Mouse (Mus musculus) erythroid progenitor cell, adult 5-6 weeks (primary cell): Measurements from ENCODE around the gene Rhot2. TPM values are rescaled to one million over a fixed set of nuclear protein-coding genes. Genes with fewer than 3 reads are reported as not detected.

ENCODE experiments used
- ATAC-seq: replicated peaks from 2 replicates; pipeline ENCODE4 v1.8.0; 2016; ENCODE audit warnings: moderate number of reproducible peaks, mild to moderate bottlenecking, moderate TSS enrichment, inconsistent platforms; ENCODE audit not compliant: poor library complexity, low FRiP score, severe bottlenecking
- total RNA-seq, 2 experiments: library from RNA; stranded (forward) in 1 of 2; stranded (reverse) in 1 of 2; fragments of 150-400 nt in 1 of 2; fragments of 186-747, 209-891 nt in 1 of 2; gene quantifications; 2 replicates each; pipeline versions ENCODE4 v1.2.3 to v1.2.4; 2015 to 2017; ENCODE audit warnings: low replicate concordance in 2 of 2

Rhot2 gene
- total RNA-seq, 2 experiments from 2014 or later: 34.4 to 41.5 TPM

DNA sequence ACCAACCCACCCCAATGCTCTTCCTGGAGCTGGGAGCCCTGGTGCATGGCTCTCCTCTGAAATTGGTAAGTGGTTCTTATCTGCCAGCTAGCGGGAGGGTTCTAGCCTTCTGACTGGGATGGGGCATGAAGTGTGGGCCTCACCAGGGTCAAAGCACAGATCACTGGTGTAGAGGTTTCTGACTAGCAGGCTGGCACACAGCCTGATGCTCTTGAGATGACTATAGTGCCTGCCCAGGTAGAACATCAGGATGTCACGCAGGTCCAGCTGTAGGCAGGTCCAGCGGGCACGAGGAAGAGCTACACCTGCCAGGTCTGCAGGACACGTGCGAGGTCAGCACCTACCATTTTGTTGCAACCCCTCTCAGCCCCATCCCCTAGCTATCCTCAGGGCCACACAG is 15.6 kb upstream of the Rhot2 start:
- no peak for ATAC-seq

- peak; percentile 41 for ATAC-seq
Observed at GRCm38 (mm10) chr17:25843636-25844395, 835 bp downstream of the Rhot2 start.

DNA sequence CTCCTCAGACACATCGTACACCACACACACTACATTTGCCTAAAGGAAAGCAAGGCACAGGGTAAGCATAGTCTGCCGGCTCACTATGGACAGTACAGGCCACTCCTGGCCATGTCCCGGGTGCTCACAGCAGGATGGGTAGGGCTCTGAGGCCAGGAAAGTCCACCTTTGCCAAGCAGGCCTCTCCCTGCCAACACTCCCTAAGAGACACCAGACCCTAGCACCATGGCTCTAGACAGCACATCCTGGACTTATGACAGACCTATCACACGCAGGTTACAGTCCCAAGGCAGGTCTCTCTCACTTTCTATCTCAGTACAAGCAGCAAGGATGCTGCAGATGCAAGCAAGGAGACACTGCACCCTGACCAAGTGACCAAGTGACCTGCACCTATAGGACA is 1.5 kb downstream of the Rhot2 start:
- ATAC-seq: no peak

- no peak for ATAC-seq
Observed at GRCm38 (mm10) chr17:25842509-25842908, 2.1 kb downstream of the Rhot2 start.

DNA sequence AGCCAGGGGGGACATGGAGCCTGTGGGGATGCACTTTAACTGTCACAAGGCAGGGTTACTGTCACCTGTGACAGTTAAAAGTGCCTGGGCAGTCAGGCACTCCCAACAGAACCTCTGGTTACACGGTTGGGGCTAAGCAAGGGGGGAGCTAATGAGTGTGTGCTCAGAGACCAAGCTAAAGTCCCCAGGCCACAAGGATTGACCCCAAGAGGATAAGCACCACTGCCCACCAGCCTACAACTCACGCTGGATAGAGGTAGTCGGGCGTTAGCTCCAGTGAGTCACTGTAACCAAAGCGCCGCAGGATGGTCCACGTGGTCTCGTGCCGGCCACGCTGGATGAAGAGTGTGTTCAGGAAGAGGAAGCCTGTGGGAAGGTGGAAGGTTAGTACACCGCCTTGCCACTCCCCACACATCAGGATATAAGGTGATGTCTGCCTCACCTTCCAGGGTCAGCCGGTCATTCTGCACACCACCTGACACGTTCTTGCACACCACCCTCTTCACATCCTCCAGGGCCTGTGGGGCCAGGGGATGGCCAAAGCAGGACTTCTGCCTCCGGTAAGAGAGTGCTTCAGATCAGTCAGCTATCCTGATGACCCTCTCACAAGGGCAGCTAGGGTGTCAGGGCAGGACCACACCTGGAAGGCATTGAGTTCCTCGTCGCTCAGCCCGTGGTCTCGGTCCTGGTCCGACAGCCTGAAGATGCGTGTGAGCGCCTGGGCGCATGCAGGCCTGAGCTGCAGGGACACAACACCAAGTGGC is 3.4 kb downstream of the Rhot2 start, which contains the start of gene Gm20683:
Gm20683 (minus strand) TSS at position 647 of the 764 bp plus-strand sequence.
- no peak for ATAC-seq

- no peak for ATAC-seq
Observed at GRCm38 (mm10) chr17:25840519-25840918, 4.1 kb downstream of the Rhot2 start.

- no peak for ATAC-seq
Observed at GRCm38 (mm10) chr17:25839455-25840235, 5.0 kb downstream of the Rhot2 start.

GRCm38 (mm10) chr17:25838904-25839303 is 5.7 kb downstream of the Rhot2 start:
- no peak for ATAC-seq

GRCm38 (mm10) chr17:25837533-25837932 is 7.1 kb downstream of the Rhot2 start:
- no peak for ATAC-seq

DNA sequence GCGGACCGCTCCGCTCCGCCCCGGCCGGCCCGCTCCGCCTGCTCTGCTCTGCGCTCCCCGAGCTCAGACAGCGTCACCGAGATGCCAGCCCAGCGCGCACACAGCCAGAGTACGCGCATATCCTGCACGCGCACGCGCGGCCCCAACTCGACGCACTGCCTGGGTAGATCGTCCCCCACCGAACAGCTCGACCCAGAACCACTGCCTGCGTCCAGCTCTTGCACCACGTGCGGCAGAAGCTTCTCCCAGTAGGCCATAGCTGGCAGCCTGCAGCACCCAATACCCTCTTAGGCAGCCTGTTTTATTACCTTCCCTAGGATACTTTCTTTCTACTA is 7.6 kb downstream of the Rhot2 start, which contains the start of gene Rhbdl1:
Rhbdl1 (minus strand) TSS at position 220 of the 335 bp plus-strand sequence.
- no peak for ATAC-seq

DNA sequence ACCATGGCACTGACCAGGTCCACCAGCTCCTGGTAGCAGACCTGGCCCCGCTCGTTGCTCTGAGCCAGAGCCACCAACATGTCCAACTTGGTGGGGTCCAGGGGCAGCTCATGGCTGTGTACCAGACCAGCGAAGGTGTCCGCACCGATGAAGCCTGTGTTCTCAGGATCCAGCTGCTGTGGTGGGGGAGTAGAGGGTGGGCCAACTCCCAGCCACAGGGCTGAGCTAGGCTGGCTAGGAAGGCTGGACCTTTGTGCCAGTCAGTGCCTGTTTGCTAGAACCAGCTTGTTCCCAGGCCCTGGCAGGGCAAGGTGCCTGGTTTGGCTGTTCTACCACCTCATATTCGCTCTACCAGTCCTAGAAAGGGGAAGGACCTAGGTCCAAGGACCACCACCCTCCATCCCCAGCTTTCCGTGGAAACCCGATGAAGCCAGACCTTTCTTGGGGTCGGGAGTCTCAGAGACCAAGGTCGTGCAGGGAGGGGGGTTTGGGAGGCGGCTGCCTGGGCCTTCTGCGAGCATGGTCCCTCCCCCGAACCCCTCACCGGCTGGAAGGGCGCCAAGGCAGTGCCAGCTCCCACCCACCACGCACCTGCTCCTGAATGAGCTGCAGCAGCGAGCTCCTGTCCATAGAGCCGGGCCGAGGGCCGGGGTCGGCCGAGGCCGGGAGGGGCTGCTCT is 8.1 kb downstream of the Rhot2 start:
- no peak for ATAC-seq

DNA sequence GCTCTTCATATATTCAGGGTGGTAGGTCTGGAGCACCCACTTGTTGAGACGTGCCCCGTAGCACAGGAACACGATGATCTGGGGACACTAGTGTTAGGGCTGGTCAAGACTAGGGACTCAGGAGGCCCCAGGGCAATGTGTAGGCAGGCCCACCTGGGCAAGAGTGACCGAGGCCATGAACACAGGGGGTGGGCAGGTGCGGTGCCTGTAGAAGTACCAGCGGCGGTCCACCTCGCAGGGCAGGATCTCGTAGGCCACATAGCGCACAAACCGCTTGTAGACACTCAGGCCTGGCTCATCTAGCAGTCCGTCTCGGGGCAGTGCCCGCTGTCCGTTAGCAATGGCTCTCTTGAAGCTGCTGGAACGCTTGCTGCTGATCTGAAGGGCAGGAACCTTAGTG is 8.8 kb downstream of the Rhot2 start:
- no peak for ATAC-seq

- no peak for ATAC-seq
Observed at GRCm38 (mm10) chr17:25835301-25835700, 9.3 kb downstream of the Rhot2 start.

DNA sequence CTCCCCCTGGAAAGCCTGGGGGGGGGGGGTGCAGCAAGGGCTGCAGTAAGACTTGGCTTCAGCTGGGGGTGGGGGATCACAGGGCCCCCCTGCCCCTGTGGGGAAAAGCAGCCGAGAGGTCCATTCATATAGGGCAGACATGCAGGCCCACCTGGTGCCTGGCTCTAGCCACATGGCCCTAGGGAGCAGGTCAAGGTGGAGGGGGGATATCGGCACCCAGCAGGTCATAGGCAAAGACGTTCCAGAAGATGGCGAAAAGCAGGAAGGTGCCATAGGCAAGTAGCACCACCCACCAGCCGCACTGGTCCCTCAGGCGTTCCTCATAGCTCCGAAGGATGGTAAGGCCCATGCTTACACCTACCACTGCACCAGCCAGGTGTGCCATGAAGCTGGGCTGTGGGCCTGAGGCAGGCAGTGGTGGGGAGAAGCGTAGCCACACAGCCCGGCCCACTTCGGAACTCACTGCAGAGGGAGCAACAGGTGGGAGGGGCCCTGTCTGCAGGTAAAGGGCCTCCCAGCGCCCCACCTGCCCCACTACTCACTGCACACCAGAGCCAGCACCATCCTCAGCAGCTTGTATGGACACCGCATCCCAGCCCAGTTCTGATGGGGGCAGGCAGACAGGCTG is 9.9 kb downstream of the Rhot2 start:
- no peak for ATAC-seq

DNA sequence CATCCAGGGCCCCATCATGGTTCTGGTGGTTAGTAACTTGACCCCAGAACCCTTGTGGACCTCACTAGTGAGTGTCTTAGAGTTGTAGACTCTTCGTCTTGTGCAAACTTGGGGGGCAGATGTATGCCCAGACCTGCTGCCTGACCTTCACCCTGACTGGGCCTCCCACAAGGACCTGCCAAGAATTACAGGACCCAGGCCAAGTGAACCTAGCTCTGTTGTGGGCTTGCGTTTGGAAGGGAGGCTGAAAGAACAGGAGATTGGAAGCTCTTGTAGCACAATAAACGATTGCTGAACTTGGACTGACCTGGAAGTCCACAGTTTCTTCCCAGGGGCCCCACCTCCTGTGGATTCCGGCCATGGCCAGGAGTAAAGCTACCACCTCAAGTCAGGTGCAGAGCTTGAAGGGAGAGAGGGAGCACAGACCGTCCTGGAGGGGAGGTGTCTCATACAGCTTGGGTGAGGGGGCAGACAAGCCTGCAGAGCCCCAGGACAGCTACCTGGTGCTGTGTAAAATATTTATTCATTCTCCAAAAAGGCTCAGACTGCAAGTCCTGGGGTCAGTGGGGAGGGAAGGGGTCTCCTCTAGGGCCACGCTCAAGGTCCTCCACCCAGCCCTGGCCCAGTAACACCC is 10.6 kb downstream of the Rhot2 start:
- ATAC-seq: no peak

- ATAC-seq: peak; percentile 54
Observed at GRCm38 (mm10) chr17:25833291-25833663, 11.4 kb downstream of the Rhot2 start, which contains the start of gene Stub1. TSS of gene Stub1 (minus strand) at chr17:25833404.

DNA sequence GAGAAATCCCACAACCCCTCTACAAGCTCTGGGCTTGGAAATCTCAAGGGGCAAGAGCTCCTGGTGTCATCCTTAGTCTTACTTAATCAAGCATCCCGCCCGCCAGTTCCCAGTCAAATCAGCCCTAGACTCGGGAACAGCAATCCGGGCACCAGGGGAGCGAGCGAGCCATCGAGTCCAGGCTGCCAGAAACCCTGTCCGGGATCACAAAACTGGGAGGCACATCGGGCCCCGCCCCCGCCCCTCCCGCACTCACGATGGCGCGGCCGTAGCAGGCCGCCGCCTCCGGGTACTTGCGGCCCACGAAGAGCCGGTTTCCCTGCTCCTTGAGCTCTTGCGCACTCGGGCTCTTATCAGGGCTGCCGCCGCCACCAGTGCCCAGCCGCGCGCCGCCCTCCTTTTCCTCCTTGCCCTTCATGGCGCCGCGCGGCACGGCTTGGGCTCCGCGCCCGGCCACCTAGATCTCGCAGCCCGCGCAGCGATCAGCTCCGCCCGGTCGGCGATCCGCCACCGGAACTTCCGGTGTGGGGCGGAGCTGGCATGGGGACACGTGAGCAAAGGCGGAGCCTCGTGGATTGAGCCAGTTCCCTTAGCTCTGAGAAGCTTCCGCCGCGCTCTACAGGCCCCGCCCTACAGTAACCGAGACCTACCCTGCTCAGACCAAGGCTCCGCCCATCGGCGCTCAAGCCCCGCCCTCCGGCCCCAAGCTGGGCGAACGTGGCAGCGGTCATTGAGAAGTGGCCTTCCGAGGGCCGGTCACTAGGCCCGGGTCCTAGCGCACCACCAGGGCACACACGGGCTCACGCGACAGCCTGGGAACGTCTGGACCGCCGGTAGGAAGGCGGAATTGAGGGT is 12.0 kb downstream of the Rhot2 start:
- peak; percentile 80 for ATAC-seq
